34 mouse cellular contexts compared by ENCODE assay signal in genomic region chr4:127402166-127402565, GRCm38 (mm10). TPM values are rescaled to one million over a fixed set of nuclear protein-coding genes. Genes with fewer than 3 reads are reported as not detected.
DNase-seq lines count a peak whose midpoint lies in the region; ATAC-seq and TF ChIP-seq lines count a peak whose summit lies in the region.
"Had no signal": no experiment of that assay in that cellular context is flagged by ENCODE, and none has a peak within 500 bp of the region (broad histone marks: within the 10 kb centered on the region; RNA-seq: fewer than 3 reads in every experiment).

No protein-coding gene starts in this region.

- no peaks in the 10 kb centered on the region for H3K9me3 ChIP-seq in forebrain, embryonic 15.5 days
- H3K9me3 ChIP-seq in forebrain, embryonic 13.5 days (replicated peaks), result no peaks in the 10 kb centered on the region
- H3K9me3 ChIP-seq in hindbrain, embryonic 16.5 days (ENCODE audit: control insufficient read depth, low read length), result no peaks in the 10 kb centered on the region
- no peaks in the 10 kb centered on the region for H3K9me3 ChIP-seq in hindbrain, embryonic 12.5 days (replicated peaks)
- H3K9me3 ChIP-seq in midbrain, postnatal 0 days (ENCODE audit: low read length), result no peaks in the 10 kb centered on the region
- no peaks in the 10 kb centered on the region for H3K9me3 ChIP-seq in midbrain, embryonic 11.5 days (ENCODE audit: control insufficient read depth, low read length)
- H3K9me3 ChIP-seq: embryonic facial prominence, embryonic 13.5 days; heart, embryonic 13.5 days; stomach, embryonic 15.5 days had no signal

- H3K4me3 ChIP-seq in forebrain, embryonic 15.5 days, result no peak overlapping the region
- no peak overlapping the region for H3K4me3 ChIP-seq in forebrain, embryonic 13.5 days
- no peak overlapping the region for H3K4me3 ChIP-seq in hindbrain, embryonic 16.5 days (ENCODE audit: low read length)
- H3K4me3 ChIP-seq in hindbrain, embryonic 12.5 days, result no peak overlapping the region
- H3K4me3 ChIP-seq in midbrain, postnatal 0 days (ENCODE audit: low read depth, low read length), result no peak overlapping the region
- no peak overlapping the region for H3K4me3 ChIP-seq in midbrain, embryonic 11.5 days (ENCODE audit: low read depth, low read length)
- H3K4me3 ChIP-seq: embryonic facial prominence, embryonic 13.5 days; heart, embryonic 13.5 days; stomach, embryonic 15.5 days had no signal

- TF ChIP-seq CTCF in midbrain, postnatal 0 days (IDR thresholded peaks at IDR 0.05), result no peak

- no peak overlapping the region for H3K4me2 ChIP-seq in forebrain, embryonic 15.5 days (replicated peaks)
- no peak overlapping the region for H3K4me2 ChIP-seq in forebrain, embryonic 13.5 days
- H3K4me2 ChIP-seq in hindbrain, embryonic 16.5 days (ENCODE audit: low read length), result no peak overlapping the region
- no peak overlapping the region for H3K4me2 ChIP-seq in hindbrain, embryonic 12.5 days (replicated peaks)
- no peak overlapping the region for H3K4me2 ChIP-seq in midbrain, postnatal 0 days (ENCODE audit: low read depth, low read length, poor library complexity, severe bottlenecking)
- no peak overlapping the region for H3K4me2 ChIP-seq in midbrain, embryonic 11.5 days
- H3K4me2 ChIP-seq: embryonic facial prominence, embryonic 13.5 days; heart, embryonic 13.5 days; stomach, embryonic 15.5 days had no signal

- no peaks in the 10 kb centered on the region for H3K27me3 ChIP-seq in forebrain, embryonic 15.5 days
- no peaks in the 10 kb centered on the region; the same call in 1 of the 2 replicates for H3K27me3 ChIP-seq in forebrain, embryonic 13.5 days
- no peaks in the 10 kb centered on the region for H3K27me3 ChIP-seq in hindbrain, embryonic 16.5 days (replicated peaks; ENCODE audit: control insufficient read depth, insufficient read depth, low read length)
- 0 out of 2 replicates have a peak, but pooled peaks cover 3% of the 10 kb centered on the region for H3K27me3 ChIP-seq in hindbrain, embryonic 12.5 days
- H3K27me3 ChIP-seq in midbrain, postnatal 0 days (ENCODE audit: insufficient read depth, low read length), result no peaks in the 10 kb centered on the region
- H3K27me3 ChIP-seq in midbrain, embryonic 11.5 days (ENCODE audit: control insufficient read depth, insufficient read depth, low read length), result no peaks in the 10 kb centered on the region
- H3K27me3 ChIP-seq: CH12.LX; embryonic facial prominence, embryonic 13.5 days; stomach, embryonic 15.5 days had no signal

- DNase-seq in cerebellum, adult 9-10 months, result peak; percentile 28
- DNase-seq in cerebellum, postnatal 36 days, result no peak
- peak; percentile 62 for DNase-seq in midbrain, postnatal 0 days (ENCODE audit: low spot score)
- DNase-seq in midbrain, embryonic 11.5 days (ENCODE audit: low spot score, missing footprints), result no peak
- DNase-seq: adrenal gland, adult 2 months; adrenal gland, postnatal 36 days; gastrocnemius, postnatal 10 days; heart, postnatal 10 days; kidney, adult 8-10 months; kidney, postnatal 4 days; liver; lung, adult 2 months; lung, postnatal 10 days; right cerebral cortex, postnatal 25 days had no signal

- H3K9ac ChIP-seq in forebrain, embryonic 15.5 days (replicated peaks), result no peak overlapping the region
- no peak overlapping the region for H3K9ac ChIP-seq in forebrain, embryonic 13.5 days
- H3K9ac ChIP-seq in hindbrain, embryonic 16.5 days (ENCODE audit: low read depth, low read length), result no peak overlapping the region
- no peak overlapping the region for H3K9ac ChIP-seq in hindbrain, embryonic 12.5 days
- H3K9ac ChIP-seq in midbrain, postnatal 0 days (replicated peaks; ENCODE audit: low read length, poor library complexity, severe bottlenecking), result no peak overlapping the region
- no peak overlapping the region for H3K9ac ChIP-seq in midbrain, embryonic 11.5 days (ENCODE audit: low read length)
- H3K9ac ChIP-seq: embryonic facial prominence, embryonic 13.5 days; heart, embryonic 13.5 days; liver, embryonic 14.5 days; stomach, embryonic 15.5 days had no signal

- peaks cover 8% of the 10 kb centered on the region for H3K4me1 ChIP-seq in forebrain, embryonic 15.5 days
- no peaks in the 10 kb centered on the region for H3K4me1 ChIP-seq in forebrain, embryonic 13.5 days
- no peaks in the 10 kb centered on the region for H3K4me1 ChIP-seq in hindbrain, embryonic 16.5 days (ENCODE audit: control insufficient read depth, insufficient read depth, low read depth, low read length)
- 0 out of 2 replicates have a peak, but pooled peaks cover 3% of the 10 kb centered on the region for H3K4me1 ChIP-seq in hindbrain, embryonic 12.5 days
- 0 out of 2 replicates have a peak, but pooled peaks cover 6% of the 10 kb centered on the region for H3K4me1 ChIP-seq in midbrain, postnatal 0 days (ENCODE audit: insufficient read depth, low read length)
- no peaks in the 10 kb centered on the region for H3K4me1 ChIP-seq in midbrain, embryonic 11.5 days (ENCODE audit: control insufficient read depth, insufficient read depth, low read length)
- H3K4me1 ChIP-seq: embryonic facial prominence, embryonic 13.5 days; heart, embryonic 13.5 days; stomach, embryonic 15.5 days had no signal

- ATAC-seq in forebrain, embryonic 15.5 days (replicated peaks), result no peak; the same call in 1 of the 2 replicates
- no peak for ATAC-seq in forebrain, embryonic 13.5 days
- ATAC-seq in hindbrain, embryonic 16.5 days, result peak; percentile 55; the same call in 1 of the 2 replicates
- ATAC-seq in hindbrain, embryonic 12.5 days (ENCODE audit: low FRiP score), result no peak
- ATAC-seq in midbrain, postnatal 0 days (ENCODE audit: low FRiP score), result no peak
- no peak for ATAC-seq in midbrain, embryonic 11.5 days (ENCODE audit: low FRiP score)
- ATAC-seq: activated CD4-positive, CD25-positive, alpha-beta regulatory T cell, adult 4 months; intestine, embryonic 16.5 days had no signal

- WGBS in forebrain, embryonic 15.5 days, result 66% methylated on average over 4 of the region's 4 CpGs
- WGBS in forebrain, embryonic 13.5 days, result 81% methylated on average over 4 of the region's 4 CpGs
- 64% methylated on average over 4 of the region's 4 CpGs for WGBS in hindbrain, embryonic 16.5 days
- WGBS in hindbrain, embryonic 12.5 days, result 89% methylated on average over 4 of the region's 4 CpGs
- 51% methylated on average over 4 of the region's 4 CpGs for WGBS in midbrain, postnatal 0 days
- 76% methylated on average over 4 of the region's 4 CpGs for WGBS in midbrain, embryonic 11.5 days

- H3K36me3 ChIP-seq in forebrain, embryonic 15.5 days, result no peaks in the 10 kb centered on the region
- H3K36me3 ChIP-seq in forebrain, embryonic 13.5 days (ENCODE audit: poor library complexity, severe bottlenecking), result no peaks in the 10 kb centered on the region
- H3K36me3 ChIP-seq in hindbrain, embryonic 16.5 days (ENCODE audit: control insufficient read depth, insufficient read depth, low read length), result no peaks in the 10 kb centered on the region
- H3K36me3 ChIP-seq in hindbrain, embryonic 12.5 days, result no peaks in the 10 kb centered on the region
- no peaks in the 10 kb centered on the region for H3K36me3 ChIP-seq in midbrain, postnatal 0 days (ENCODE audit: insufficient read depth, low read length)
- H3K36me3 ChIP-seq in midbrain, embryonic 11.5 days (ENCODE audit: control insufficient read depth, insufficient read depth, low read length), result no peaks in the 10 kb centered on the region
- H3K36me3 ChIP-seq: embryonic facial prominence, embryonic 13.5 days; heart, embryonic 13.5 days; stomach, embryonic 15.5 days had no signal

- 0 out of 2 replicates have a peak overlapping the region, but pooled peaks have one; percentile 4 for H3K27ac ChIP-seq in forebrain, embryonic 15.5 days (replicated peaks)
- no peak overlapping the region for H3K27ac ChIP-seq in forebrain, embryonic 13.5 days
- no peak overlapping the region for H3K27ac ChIP-seq in hindbrain, embryonic 16.5 days (ENCODE audit: low read depth, low read length)
- no peak overlapping the region for H3K27ac ChIP-seq in hindbrain, embryonic 12.5 days
- H3K27ac ChIP-seq in midbrain, postnatal 0 days (ENCODE audit: low read depth, low read length), result no peak overlapping the region
- no peak overlapping the region for H3K27ac ChIP-seq in midbrain, embryonic 11.5 days (ENCODE audit: low read depth, low read length)
- H3K27ac ChIP-seq: embryonic facial prominence, embryonic 13.5 days; heart, embryonic 13.5 days; kidney, postnatal 0 days; liver, embryonic 14.5 days; macrophage; stomach, embryonic 15.5 days had no signal

RNA-seq across cellular contexts. Expression of gene Gjb5, which starts 44.2 kb away (rescaled TPM):
- 0.14 TPM in 1 of 2 replicates, not detected in the other for polyA plus RNA-seq in forebrain, embryonic 15.5 days (2015; fragmentation: Nextera tagmentation; extraction: Ambion mirVana)
- 0.10 TPM in 1 of 2 replicates, not detected in the other for polyA plus RNA-seq in forebrain, embryonic 13.5 days (2015; fragmentation: Nextera tagmentation; extraction: Ambion mirVana)
- 0.20 and 0.34 TPM in 2 replicates for polyA plus RNA-seq in hindbrain, embryonic 16.5 days (2015; fragmentation: Nextera tagmentation; extraction: Ambion mirVana)
- 0.30 and 0.44 TPM in 2 replicates for polyA plus RNA-seq in hindbrain, embryonic 12.5 days (2016; fragmentation: Nextera tagmentation; extraction: Ambion mirVana)
- 0.33 and 0.49 TPM in 2 replicates for total RNA-seq in midbrain, postnatal 0 days (2014; rRNA removed)
- 0.18 and 0.35 TPM in 2 replicates for polyA plus RNA-seq in midbrain, postnatal 0 days (2015; fragmentation: Nextera tagmentation; extraction: Ambion mirVana)
- 0.42 and 0.46 TPM in 2 replicates for polyA plus RNA-seq in midbrain, embryonic 11.5 days (2014; fragmentation: Nextera tagmentation; extraction: Ambion mirVana)
- total RNA-seq: common myeloid progenitor, adult 5-6 weeks; layer of hippocampus, adult 8-10 months; layer of hippocampus, postnatal 25 days; megakaryocyte-erythroid progenitor cell, adult 5-6 weeks; monocyte, adult 5-6 weeks; neutrophil, adult 5-6 weeks had no signal
- polyA plus RNA-seq: activated CD4-positive, CD25-positive, alpha-beta regulatory T cell, adult 4 months; macrophage had no signal

RNA-seq across cellular contexts. Expression of gene Gjb4, which starts 48.3 kb away (rescaled TPM):
- polyA plus RNA-seq in forebrain, embryonic 15.5 days (2015; fragmentation: Nextera tagmentation; extraction: Ambion mirVana), result 0.17 TPM in 1 of 2 replicates, not detected in the other
- not detected in 2 replicates for polyA plus RNA-seq in forebrain, embryonic 13.5 days (2015; fragmentation: Nextera tagmentation; extraction: Ambion mirVana)
- 0.14 TPM in 1 of 2 replicates, not detected in the other for polyA plus RNA-seq in hindbrain, embryonic 16.5 days (2015; fragmentation: Nextera tagmentation; extraction: Ambion mirVana)
- 0.19 and 0.36 TPM in 2 replicates for polyA plus RNA-seq in hindbrain, embryonic 12.5 days (2016; fragmentation: Nextera tagmentation; extraction: Ambion mirVana)
- total RNA-seq in midbrain, postnatal 0 days (2014; rRNA removed), result not detected in 2 replicates
- polyA plus RNA-seq in midbrain, postnatal 0 days (2015; fragmentation: Nextera tagmentation; extraction: Ambion mirVana), result not detected in 2 replicates
- 0.10 TPM in 1 of 2 replicates, not detected in the other for polyA plus RNA-seq in midbrain, embryonic 11.5 days (2014; fragmentation: Nextera tagmentation; extraction: Ambion mirVana)
- total RNA-seq: adrenal gland, adult 2 months; adrenal gland, postnatal 36 days; CH12.LX; common myeloid progenitor, adult 5-6 weeks; gastrocnemius, postnatal 10 days; heart, adult 8-10 months; heart, postnatal 10 days; layer of hippocampus, adult 8-10 months; layer of hippocampus, postnatal 25 days; megakaryocyte-erythroid progenitor cell, adult 5-6 weeks; monocyte, adult 5-6 weeks; neutrophil, adult 5-6 weeks had no signal
- polyA plus RNA-seq: activated CD4-positive, CD25-positive, alpha-beta regulatory T cell, adult 4 months; liver, embryonic 14.5 days; macrophage had no signal

Comparison
In these comparisons a context has a peak if more than half of its experiments do, and no peak if none do; other contexts are left out.
1. DNase-seq: peak in cerebellum, adult 9-10 months (single experiment) and midbrain, postnatal 0 days (single experiment); none in cerebellum, postnatal 36 days (0 of 2) and midbrain, embryonic 11.5 days (single experiment).